Mouse (Mus musculus): ENCODE measurements around the gene Cd151.

GRCm38 (mm10) chr7:141442199-141442598 is 25.0 kb upstream of the Cd151 start:
- no peak for TF ChIP-seq POLR2A (IDR thresholded peaks at IDR 0.05; ENCODE audit: low read depth, low read length)
- TF ChIP-seq CTCF (IDR thresholded peaks at IDR 0.05; ENCODE audit: extremely low read depth, insufficient read depth, insufficient read length, insufficient replicate concordance), result no peak

All from spleen, adult 2 months (tissue).